Comparison of ENCODE assay signal across 8 mouse cellular contexts in genomic region chr6:113696582-113697221, GRCm38 (mm10). TPM values are rescaled to one million over a fixed set of nuclear protein-coding genes. Genes with fewer than 3 reads are reported as not detected.
DNase-seq lines count a peak whose midpoint lies in the region; ATAC-seq and TF ChIP-seq lines count a peak whose summit lies in the region.

TSS of gene Tatdn2 (plus strand) at chr6:113697050.

- peak; percentile 100 for ATAC-seq in forebrain, embryonic 15.5 days (replicated peaks)
- ATAC-seq in neutrophil, adult 5-6 weeks (ENCODE audit: extremely low read depth, insufficient number of reproducible peaks, low FRiP score, poor library complexity, severe bottlenecking) = peak; percentile 90

- peak within 1 kb of the TSS; percentile 97 to 98 for H3K4me3 ChIP-seq in ES-E14 (ENCODE audit: insufficient read depth in 1 of 2, low read depth in 1 of 2, low read length in 2 of 2, poor library complexity in 1 of 2, severe bottlenecking in 1 of 2)
- H3K4me3 ChIP-seq in forebrain, embryonic 15.5 days = peak within 1 kb of the TSS; percentile 94
- peak within 1 kb of the TSS; percentile 78 for H3K4me3 ChIP-seq in lung, adult 2 months (replicated peaks; ENCODE audit: extremely low read depth, low read depth, low read length)

- under 1% methylated on average over 58 of the region's 58 CpGs for WGBS in forebrain, embryonic 15.5 days
- under 1% methylated on average over 58 of the region's 58 CpGs for WGBS in lung, adult 2 months

- peaks cover 4 to 5% of the 10 kb centered on the region in 2 experiments; a peak in 2 of 4 replicates for H3K4me1 ChIP-seq in ES-E14 (ENCODE audit: control insufficient read depth in 2 of 2, insufficient read depth in 2 of 2, low read length in 2 of 2, poor library complexity in 1 of 2)
- peaks cover 25% of the 10 kb centered on the region for H3K4me1 ChIP-seq in forebrain, embryonic 15.5 days
- H3K4me1 ChIP-seq in lung, adult 2 months (ENCODE audit: control insufficient read depth, insufficient read depth, low read length) = peaks cover 7% of the 10 kb centered on the region; the same call in 1 of the 2 replicates

- H3K27ac ChIP-seq in ES-E14 (ENCODE audit: insufficient read depth, low read depth, low read length, poor library complexity, severe bottlenecking) = peak within 1 kb of the TSS; percentile 82
- peak within 1 kb of the TSS; percentile 90 for H3K27ac ChIP-seq in forebrain, embryonic 15.5 days (replicated peaks)

- H3K9me3 ChIP-seq in ES-E14 (ENCODE audit: control insufficient read depth, insufficient read depth, low read depth, low read length) = no peaks in the 10 kb centered on the region
- no peaks in the 10 kb centered on the region for H3K9me3 ChIP-seq in forebrain, embryonic 15.5 days

- peak; percentile 88 for DNase-seq in ES-E14 (ENCODE audit: low read depth, low spot score)
- DNase-seq in cerebellum, adult 11-12 months = peak; percentile 98
- peak; percentile 97 for DNase-seq in heart, postnatal 25 days (ENCODE audit: low spot score)
- peak; percentile 97 to 98 for DNase-seq in layer of hippocampus, adult 18-20 months (ENCODE audit: low spot score in 2 of 2)
- DNase-seq in lung, adult 2 months = peak; percentile 94
- peak; percentile 96 to 98 for DNase-seq in thymus, adult 18-20 months

- no peak for TF ChIP-seq CTCF in lung, adult 2 months (IDR thresholded peaks at IDR 0.05; ENCODE audit: insufficient read depth, low read length)

- peak within 1 kb of the TSS; percentile 98 for H3K4me2 ChIP-seq in forebrain, embryonic 15.5 days (replicated peaks)

- peak; percentile 66 for TF ChIP-seq POLR2A in lung, adult 2 months (IDR thresholded peaks at IDR 0.05; ENCODE audit: borderline replicate concordance, extremely low read depth, low read depth, low read length)

- peaks cover 20% of the 10 kb centered on the region for H3K36me3 ChIP-seq in ES-E14 (ENCODE audit: control insufficient read depth, insufficient read depth, low read length, poor library complexity, severe bottlenecking)
- H3K36me3 ChIP-seq in forebrain, embryonic 15.5 days = peaks cover 9% of the 10 kb centered on the region; the same call in 1 of the 2 replicates

- in situ Hi-C loops in ES-E14 (cut with MboI; ENCODE audit: low sequenced_read_pairs in 2 of 2, unreplicated experiment in 2 of 2) = no loop called here

- intact Hi-C loops in heart, postnatal 25 days (cut with DNase I) = loop anchor here (10.0 kb wide), 1 partner anchor 212 kb away; the partner anchor contains the start of gene Creld1

- no peaks in the 10 kb centered on the region for H3K27me3 ChIP-seq in forebrain, embryonic 15.5 days

- H3K9ac ChIP-seq in ES-E14 (ENCODE audit: insufficient read depth, low read depth, low read length, poor library complexity, severe bottlenecking) = peak within 1 kb of the TSS; percentile 93
- H3K9ac ChIP-seq in forebrain, embryonic 15.5 days (replicated peaks) = peak within 1 kb of the TSS; percentile 80

TF ChIP-seq in ES-E14, 5 proteins besides CTCF, POLR2A, EP300 and RAD21:
- 0 out of 2 replicates have a peak, but pooled peaks have one; percentile 47 for TF ChIP-seq CHD2 (IDR thresholded peaks at IDR 0.05; ENCODE audit: low read depth, low read length)
- peak; percentile 61; the same call in 1 of the 2 replicates for TF ChIP-seq HCFC1 (IDR thresholded peaks at IDR 0.05; ENCODE audit: borderline replicate concordance, insufficient read depth, low read length)
- no peak for TF ChIP-seq MAFK (IDR thresholded peaks at IDR 0.05; ENCODE audit: insufficient read depth, low read depth, low read length)
- TF ChIP-seq ZC3H11A (IDR thresholded peaks at IDR 0.05; ENCODE audit: borderline replicate concordance, low read depth, low read length) = no peak
- TF ChIP-seq ZNF384 (IDR thresholded peaks at IDR 0.05; ENCODE audit: low read depth, low read length) = peak; percentile 96

RNA-seq across cellular contexts. Expression of gene Tatdn2, which starts in this region (rescaled TPM):
- 62.6 and 70.6 TPM in 2 replicates for total RNA-seq in ES-E14 (2012; rRNA removed)
- 0.78 and 1.3 TPM in 2 replicates for polyA plus RNA-seq in forebrain, embryonic 15.5 days (2015; fragmentation: Nextera tagmentation; extraction: Ambion mirVana)
- 10 to 100 TPM; 55.3 to 57.1 TPM for total RNA-seq in heart, postnatal 25 days (2021)
- total RNA-seq in layer of hippocampus, adult 18-20 months (2021) = 10 to 100 TPM; 54.4 to 60.9 TPM
- 21.0 and 24.5 TPM in 2 replicates for polyA plus RNA-seq in lung, adult 2 months (2012; rRNA removed)
- total RNA-seq in neutrophil, adult 5-6 weeks (2017) = 125 and 154 TPM in 2 replicates

Comparison
In these comparisons a context has a peak if more than half of its experiments do, and no peak if none do; other contexts are left out.
1. Peak in every context shown above with its lines: DNase-seq, ATAC-seq, H3K4me3 ChIP-seq and H3K27ac ChIP-seq.